Mouse (Mus musculus): ENCODE measurements at regions not wholly inside any gene's neighbourhood (a gene's known extent, or its start where the extent isn't known, plus 50 kb on each side); places are given as distances from the start of the nearest gene placed in this dataset.
"Not testable (repeated sequence)": the region's sequence is repeated elsewhere in the genome, so short reads cannot be mapped to it uniquely, and the experiment has no call there.

- no peak for DNase-seq (ENCODE audit: low spot score in 2 of 2)
Measured at GRCm38 (mm10) chr2:57185151-57185550, 52.3 kb upstream of the Gpd2 start.

- DNase-seq (ENCODE audit: low spot score in 2 of 2): not testable (repeated sequence)
Measured at GRCm38 (mm10) chr2:57183108-57183507, 54.3 kb upstream of the Gpd2 start.

- peak; percentile 93 to 95 for DNase-seq (ENCODE audit: low spot score in 2 of 2)
Measured at GRCm38 (mm10) chr2:57181692-57182541, 55.5 kb upstream of the Gpd2 start.

GRCm38 (mm10) chr2:57181350-57181691 lies 56.1 kb upstream of the Gpd2 start:
- no peak for DNase-seq (ENCODE audit: low spot score in 2 of 2)

- DNase-seq (ENCODE audit: low spot score in 2 of 2): no peak
Measured at GRCm38 (mm10) chr2:57178056-57178455, 54.3 kb upstream of the Nr4a2 start.

- DNase-seq (ENCODE audit: low spot score in 2 of 2): no peak
Measured at GRCm38 (mm10) chr2:57176547-57176946, 52.7 kb upstream of the Nr4a2 start.

- no peak for DNase-seq (ENCODE audit: low spot score in 2 of 2)
Measured at GRCm38 (mm10) chr2:57175219-57175618, 51.4 kb upstream of the Nr4a2 start.

All from urinary bladder, postnatal 36 days (tissue).